Mouse (Mus musculus) cerebellum, adult 2 months (tissue): Measurements from ENCODE around the gene Alg12.

Experiments used
- CTCF ChIP-seq: fragments of 200-500 bp; IDR thresholded peaks from 2 replicates; pipeline ENCODE4 v1.5.1; 2011; ENCODE audit warnings: low read depth, mild to moderate bottlenecking, control low read depth, low read length, moderate library complexity, borderline replicate concordance; ENCODE audit not compliant: insufficient read depth
- POLR2A ChIP-seq: fragments of 200-500 bp; IDR thresholded peaks from 2 replicates; pipeline ENCODE4 v1.6.1; 2011; ENCODE audit warnings: low read length, control low read depth, borderline replicate concordance; ENCODE audit not compliant: insufficient read depth

DNA sequence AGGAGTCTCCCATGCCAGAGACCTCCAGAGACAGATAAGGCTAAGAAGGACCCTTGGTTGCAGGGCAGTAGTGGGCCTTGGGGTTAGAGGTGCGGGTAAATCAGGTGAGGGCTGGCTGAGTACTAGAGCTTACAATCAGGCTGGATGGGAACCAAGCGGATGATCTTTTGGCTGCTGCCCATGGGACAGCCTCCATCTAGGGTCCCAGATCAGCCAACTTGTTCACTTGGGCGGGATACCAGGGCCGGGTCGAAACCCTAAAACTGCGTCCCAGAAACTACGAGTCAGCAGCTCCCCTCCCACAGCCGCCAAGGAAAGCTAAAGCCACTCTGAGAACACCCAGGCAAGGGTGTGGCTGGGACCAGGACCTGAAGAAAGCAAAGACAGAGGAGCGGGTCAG is 34.0 kb upstream of the Alg12 start:
- no peak for TF ChIP-seq CTCF
- no peak for TF ChIP-seq POLR2A
